Mouse (Mus musculus) olfactory bulb, adult 2 months (tissue): ENCODE data around the gene Ldlrap1. TPM values are rescaled to one million over a fixed set of nuclear protein-coding genes. Genes with fewer than 3 reads are reported as not detected.

Source experiments
- H3K27ac ChIP-seq: fragments of 200-500 bp; 2 replicates; pipeline ENCODE4 v1.5.1; 2012; ENCODE audit warnings: low read depth, low read length; ENCODE audit not compliant: insufficient read depth
- H3K4me1 ChIP-seq: fragments of 200-500 bp; 2 replicates; pipeline ENCODE4 v1.6.1; 2012; ENCODE audit warnings: low read length; ENCODE audit not compliant: control insufficient read depth, insufficient read depth
- H3K4me3 ChIP-seq: fragments of 200-500 bp; 2 replicates; pipeline ENCODE4 v1.5.1; 2012; ENCODE audit warnings: mild to moderate bottlenecking, low read depth, low read length, moderate library complexity; ENCODE audit not compliant: insufficient read depth
- CTCF ChIP-seq: fragments of 200-500 bp; IDR thresholded peaks from 2 replicates; pipeline ENCODE4 v1.5.1; 2012; ENCODE audit warnings: low read depth, mild to moderate bottlenecking, low read length, moderate library complexity; ENCODE audit not compliant: insufficient read depth
- POLR2A ChIP-seq: fragments of 200-500 bp; IDR thresholded peaks from 2 replicates; pipeline ENCODE4 v1.6.1; 2012; ENCODE audit warnings: mild to moderate bottlenecking, low read depth, low read length, moderate library complexity; ENCODE audit not compliant: insufficient read depth
- WGBS: fragments of 180-500 bp; shearing (Covaris S2); methylation state at CpG from one replicate; pipeline ENCODE4 v1.1.7; 2018; 5-methylcytosine and 5-hydroxymethylcytosine counted together
- polyA plus RNA-seq: library from polyadenylated mRNA; stranded (reverse); fragments of >200 nt; gene quantifications from 2 replicates; pipeline ENCODE4 v1.2.4, GENCODE M21; 2012; ENCODE audit warnings: low replicate concordance; ENCODE audit not compliant: missing spikeins, insufficient read depth, insufficient read length

Ldlrap1 gene
- polyA plus RNA-seq, 1 experiment = not detected

GRCm38 (mm10) chr4:134749301-134750030 lies 18.4 kb downstream of the Ldlrap1 start:
- H3K4me3 ChIP-seq = no peak overlapping the region
- peaks cover 42% of the 10 kb centered on the region for H3K4me1 ChIP-seq
- H3K27ac ChIP-seq = no peak overlapping the region
- TF ChIP-seq POLR2A (no peak), CTCF (no peak)
- WGBS = 80% methylated on average over 21 of the region's 21 CpGs

GRCm38 (mm10) chr4:134745900-134746661 lies 21.7 kb downstream of the Ldlrap1 start:
- no peak for TF ChIP-seq POLR2A
- TF ChIP-seq CTCF = 0 out of 2 replicates have a peak, but pooled peaks have one; percentile 7
- H3K4me3 ChIP-seq = no peak overlapping the region
- H3K4me1 ChIP-seq = peaks cover 23% of the 10 kb centered on the region; the same call in 1 of the 2 replicates
- H3K27ac ChIP-seq = no peak overlapping the region
- 66% methylated on average over 16 of the region's 16 CpGs for WGBS

GRCm38 (mm10) chr4:134743881-134744633 lies 23.8 kb downstream of the Ldlrap1 start:
- TF ChIP-seq CTCF (no peak), POLR2A (no peak)
- Histone ChIP-seq H3K27ac (no peak overlapping the region), H3K4me1 (peaks cover 15% of the 10 kb centered on the region; the same call in 1 of the 2 replicates), H3K4me3 (no peak overlapping the region)
- WGBS = 80% methylated on average over 16 of the region's 16 CpGs

GRCm38 (mm10) chr4:134741949-134742348 lies 25.9 kb downstream of the Ldlrap1 start:
- Histone ChIP-seq H3K27ac (no peak overlapping the region), H3K4me3 (no peak overlapping the region), H3K4me1 (peaks cover 18% of the 10 kb centered on the region; the same call in 1 of the 2 replicates)
- no peak for TF ChIP-seq POLR2A
- no peak for TF ChIP-seq CTCF
- 88% methylated on average over 8 of the region's 8 CpGs for WGBS

- H3K4me1 ChIP-seq = peaks cover 9% of the 10 kb centered on the region
- H3K4me3 ChIP-seq = no peak overlapping the region
- 96% methylated on average over 4 of the region's 4 CpGs for WGBS
- no peak overlapping the region for H3K27ac ChIP-seq
- TF ChIP-seq POLR2A (no peak), CTCF (no peak)
Observed at GRCm38 (mm10) chr4:134740186-134740585, 27.6 kb downstream of the Ldlrap1 start.

- H3K27ac ChIP-seq = no peak overlapping the region
- H3K4me3 ChIP-seq = no peak overlapping the region
- peaks cover 10% of the 10 kb centered on the region for H3K4me1 ChIP-seq
- no peak for TF ChIP-seq POLR2A
- no peak for TF ChIP-seq CTCF
- WGBS = 94% methylated on average over 3 of the region's 3 CpGs
Observed at GRCm38 (mm10) chr4:134739530-134739929, 28.3 kb downstream of the Ldlrap1 start.

- Histone ChIP-seq H3K27ac (no peak overlapping the region), H3K4me1 (peaks cover 10% of the 10 kb centered on the region), H3K4me3 (no peak overlapping the region)
- WGBS = 64% methylated on average over 14 of the region's 14 CpGs
- no peak for TF ChIP-seq POLR2A
Observed at GRCm38 (mm10) chr4:134737365-134737910, 30.4 kb downstream of the Ldlrap1 start.

- H3K27ac ChIP-seq = no peak overlapping the region
Observed at GRCm38 (mm10) chr4:134736147-134736546, 31.7 kb downstream of the Ldlrap1 start.

GRCm38 (mm10) chr4:134734629-134735081 lies 33.2 kb downstream of the Ldlrap1 start:
- H3K4me1 ChIP-seq = peaks cover 14% of the 10 kb centered on the region
- WGBS = 74% methylated on average over 9 of the region's 9 CpGs
- no peak overlapping the region for H3K27ac ChIP-seq
- H3K4me3 ChIP-seq = no peak overlapping the region
- TF ChIP-seq CTCF (no peak), POLR2A (no peak)

More at GRCm38 (mm10) chr4:134736147-134736546, 31.7 kb downstream of the Ldlrap1 start:
- no peak overlapping the region for H3K4me3 ChIP-seq
- TF ChIP-seq POLR2A (no peak), CTCF (no peak)
- 49% methylated on average over 7 of the region's 7 CpGs for WGBS
- peaks cover 10% of the 10 kb centered on the region for H3K4me1 ChIP-seq
